Mouse (Mus musculus) MEL (cell line): ENCODE data around the gene Galt.
A peak's percentile ranks its signal among the peaks of the same experiment; 100 is the strongest.

Experiments
- CTCF ChIP-seq, 3 experiments: IDR thresholded peaks in 2 of 3; conservative IDR thresholded peaks in 1 of 3; 2 replicates each; pipeline ENCODE4 v1.5.1; 2011 to 2012; ENCODE audit warnings: low read length in 3 of 3, low read depth in 2 of 3, mild to moderate bottlenecking in 2 of 3, improper control_type of control experiment in 1 of 3, inconsistent platforms in 1 of 3, mixed read lengths in 1 of 3, moderate library complexity in 1 of 3; ENCODE audit not compliant: control insufficient read depth in 1 of 3, insufficient read depth in 1 of 3, poor library complexity in 1 of 3, severe bottlenecking in 1 of 3
- EP300 ChIP-seq, 2 experiments: IDR thresholded peaks; 2 replicates each; pipeline ENCODE4 v1.6.1; 2011; ENCODE audit warnings: improper control_type of control experiment in 2 of 2, low read length in 2 of 2, low read depth in 1 of 2, mild to moderate bottlenecking in 1 of 2
- GABPA ChIP-seq: IDR thresholded peaks from 2 replicates; pipeline ENCODE4 v1.6.1; 2012; ENCODE audit warnings: low read depth, mild to moderate bottlenecking, inconsistent platforms, low read length, improper control_type of control experiment, moderate library complexity
- GATA1 ChIP-seq: IDR thresholded peaks from 2 replicates; pipeline ENCODE4 v1.6.1; 2011; ENCODE audit warnings: low read depth, low read length, improper control_type of control experiment
- HCFC1 ChIP-seq: IDR thresholded peaks from 2 replicates; pipeline ENCODE4 v1.6.1; 2012; ENCODE audit warnings: low read depth, mild to moderate bottlenecking, inconsistent platforms, low read length, improper control_type of control experiment, moderate library complexity
- MAZ ChIP-seq: IDR thresholded peaks from 2 replicates; pipeline ENCODE4 v1.6.1; 2012; ENCODE audit warnings: low read depth, mild to moderate bottlenecking, inconsistent platforms, low read length, improper control_type of control experiment
- POLR2A ChIP-seq, 2 experiments: IDR thresholded peaks; 2 replicates each; pipeline ENCODE4 v1.6.1; 2011 to 2012; ENCODE audit warnings: low read length in 2 of 2, mild to moderate bottlenecking in 2 of 2, control low read depth in 1 of 2, improper control_type of control experiment in 1 of 2, low read depth in 1 of 2, moderate library complexity in 1 of 2; ENCODE audit not compliant: control insufficient read depth in 1 of 2, insufficient read depth in 1 of 2, poor library complexity in 1 of 2

- TF ChIP-seq GATA1 (no peak), POLR2A (IDR thresholded peaks at IDR 0.05; ENCODE audit: control insufficient read depth in 1 of 2, insufficient read depth in 1 of 2, low read depth in 1 of 2, low read length in 2 of 2, poor library complexity in 1 of 2) (no peak), MAZ (no peak), HCFC1 (no peak), CTCF (IDR thresholded peaks at IDR 0.05 in 2 of 3, conservative IDR thresholded peaks at IDR 0.05 in 1 of 3; ENCODE audit: control insufficient read depth in 1 of 3, insufficient read depth in 1 of 3, low read depth in 2 of 3, low read length in 3 of 3, poor library complexity in 1 of 3, severe bottlenecking in 1 of 3) (peak in 2 of 3 experiments; percentile 34 to 48; a peak in 3 of 6 replicates), GABPA (no peak), EP300 (IDR thresholded peaks at IDR 0.05; ENCODE audit: low read depth in 1 of 2, low read length in 2 of 2) (no peak)
Observed at GRCm38 (mm10) chr4:41710229-41710628, 44.8 kb upstream of the Galt start.
